Mouse (Mus musculus): Measurements from ENCODE around the gene Apod. TPM values are rescaled to one million over a fixed set of nuclear protein-coding genes. Genes with fewer than 3 reads are reported as not detected.
A peak's percentile ranks its signal among the peaks of the same experiment; 100 is the strongest.
"Not testable (repeated sequence)": the region's sequence is repeated elsewhere in the genome, so short reads cannot be mapped to it uniquely, and the experiment has no call there.

The Apod gene
- polyA plus RNA-seq, 1 experiment = 458 TPM

DNA sequence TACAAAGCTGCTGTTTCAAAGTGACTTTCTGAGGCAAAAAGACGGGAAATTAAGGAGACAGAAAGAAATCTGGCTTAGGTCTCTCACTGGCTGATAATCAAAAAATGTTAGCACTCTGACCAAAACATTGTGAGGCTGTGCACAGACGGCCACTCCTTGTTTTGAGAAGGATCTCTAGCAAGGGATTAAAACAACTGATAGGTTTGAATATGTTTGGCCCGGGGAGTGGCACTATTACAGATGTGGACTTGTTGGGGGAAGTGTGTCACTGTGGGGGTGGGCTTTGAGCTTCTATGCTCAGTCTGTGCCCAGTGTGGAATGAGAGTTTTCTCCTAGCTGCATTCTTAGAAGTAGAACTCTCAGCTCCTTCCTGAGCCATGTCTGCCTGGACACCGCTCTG lies 4.7 kb upstream of the Apod start:
- WGBS = 62% methylated on average over 4 of the region's 4 CpGs

DNA sequence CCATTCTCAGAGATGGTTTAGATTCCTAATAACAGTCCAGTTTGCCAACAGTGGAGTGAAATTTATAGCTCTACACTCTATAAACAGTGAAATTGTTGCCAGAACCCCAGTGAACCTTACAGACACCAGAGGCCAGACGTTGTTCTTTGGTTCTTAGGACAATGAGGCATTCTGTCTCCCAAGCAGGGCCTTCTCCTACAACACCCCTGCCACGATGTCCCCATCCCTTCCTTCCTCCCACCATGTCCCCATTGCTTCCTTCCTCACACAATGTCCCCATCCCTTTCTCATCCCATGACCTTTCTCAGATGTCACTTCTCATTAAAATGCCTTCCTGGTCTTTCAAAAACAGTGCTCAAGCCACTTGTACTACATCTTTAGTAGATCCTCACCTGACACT lies 3.8 kb upstream of the Apod start:
- no peak overlapping the region for H3K4me3 ChIP-seq (replicated peaks; ENCODE audit: insufficient read depth, low read depth, low read length)
- no peak for TF ChIP-seq CTCF (IDR thresholded peaks at IDR 0.05; ENCODE audit: borderline replicate concordance, insufficient read depth, low read depth, low read length)
- no peak for TF ChIP-seq POLR2A (IDR thresholded peaks at IDR 0.05; ENCODE audit: borderline replicate concordance, insufficient read depth, low read length)
- H3K27ac ChIP-seq (ENCODE audit: insufficient read depth, low read length) = no peak overlapping the region
- H3K27me3 ChIP-seq (ENCODE audit: control insufficient read depth, insufficient read depth, low read length) = no peaks in the 10 kb centered on the region
- 65% methylated on average over 2 of the region's 2 CpGs for WGBS
- H3K4me1 ChIP-seq (ENCODE audit: control insufficient read depth, insufficient read depth, low read length) = no peaks in the 10 kb centered on the region
- no peak for DNase-seq

More for the DNA sequence above, 4.7 kb upstream of the Apod start:
- TF ChIP-seq POLR2A (IDR thresholded peaks at IDR 0.05; ENCODE audit: borderline replicate concordance, insufficient read depth, low read length) (no peak), CTCF (IDR thresholded peaks at IDR 0.05; ENCODE audit: borderline replicate concordance, insufficient read depth, low read depth, low read length) (no peak)
- Histone ChIP-seq H3K4me1 (ENCODE audit: control insufficient read depth, insufficient read depth, low read length) (no peaks in the 10 kb centered on the region), H3K27ac (ENCODE audit: insufficient read depth, low read length) (no peak overlapping the region), H3K4me3 (replicated peaks; ENCODE audit: insufficient read depth, low read depth, low read length) (no peak overlapping the region), H3K27me3 (ENCODE audit: control insufficient read depth, insufficient read depth, low read length) (no peaks in the 10 kb centered on the region)
- no peak for DNase-seq

DNA sequence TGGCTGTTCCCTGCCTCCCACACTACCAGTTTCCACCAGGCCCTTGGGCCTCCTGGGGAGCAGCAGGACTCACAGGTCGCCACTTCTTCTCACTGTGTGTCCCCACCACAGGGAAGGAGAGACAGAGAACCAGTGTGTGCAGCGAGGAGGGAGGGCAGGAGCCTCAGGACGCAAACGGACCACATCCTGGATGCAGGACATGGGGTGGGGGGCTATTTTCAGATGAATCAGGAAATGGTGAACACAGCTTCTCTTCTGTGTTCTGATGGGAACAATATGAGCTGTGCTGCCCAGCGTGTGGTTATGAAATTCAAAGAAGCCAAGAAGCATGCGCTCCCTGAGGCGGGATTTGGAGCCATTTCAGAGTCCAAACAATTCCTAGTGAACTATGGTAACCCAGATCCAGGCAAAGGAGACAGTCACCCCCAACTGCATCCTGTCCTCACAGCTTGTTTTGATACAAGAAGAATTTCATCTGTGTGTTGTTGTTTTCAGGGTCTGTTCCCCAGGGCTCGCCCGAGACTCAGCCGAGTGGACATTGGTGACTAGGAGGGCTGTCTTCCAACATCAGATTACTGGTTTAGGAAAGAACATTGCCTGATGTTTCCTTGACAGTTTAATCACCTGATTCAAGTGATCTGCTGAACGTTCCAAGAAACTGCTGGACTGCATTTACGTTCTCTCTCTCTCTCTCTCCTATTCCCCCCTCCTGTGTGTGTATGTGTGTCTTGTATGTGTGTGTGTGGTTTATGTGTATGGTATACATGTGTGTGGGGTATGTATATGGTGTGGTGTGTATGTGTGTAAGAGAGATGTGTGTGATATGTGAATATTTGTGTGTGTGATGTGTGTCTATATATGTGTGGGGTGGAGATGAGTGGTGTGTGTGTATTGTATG lies 1.9 kb upstream of the Apod start:
- not testable (repeated sequence) for H3K27me3 ChIP-seq (ENCODE audit: control insufficient read depth, insufficient read depth, low read length); H3K4me1 ChIP-seq (ENCODE audit: control insufficient read depth, insufficient read depth, low read length); H3K4me3 ChIP-seq (replicated peaks; ENCODE audit: insufficient read depth, low read depth, low read length); H3K27ac ChIP-seq (ENCODE audit: insufficient read depth, low read length); DNase-seq
- 25% methylated on average over 12 of the region's 12 CpGs for WGBS

DNA sequence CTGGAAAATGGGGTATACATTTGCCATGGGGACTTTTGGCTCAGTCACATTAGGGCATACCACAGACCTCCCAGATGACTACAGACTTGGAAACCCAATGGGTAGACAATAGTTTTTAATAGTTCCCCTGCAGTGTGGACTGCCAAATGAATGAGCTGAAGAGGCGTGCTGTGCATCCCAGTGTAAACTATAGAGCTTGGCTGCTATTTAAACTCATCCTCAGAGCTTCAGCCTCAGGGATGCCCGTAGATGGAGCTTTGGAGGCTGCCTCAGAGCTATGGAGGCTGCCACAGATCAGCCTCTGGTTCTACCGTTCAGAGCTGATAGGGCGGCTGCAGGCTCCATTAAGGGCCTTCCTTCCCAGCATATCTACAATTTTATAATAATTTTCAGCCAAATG lies 686 bp upstream of the Apod start:
- TF ChIP-seq CTCF (IDR thresholded peaks at IDR 0.05; ENCODE audit: borderline replicate concordance, insufficient read depth, low read depth, low read length) = no peak
- no peak for DNase-seq
- no peak overlapping the region for H3K4me3 ChIP-seq (replicated peaks; ENCODE audit: insufficient read depth, low read depth, low read length)
- 60% methylated on average over 4 of the region's 4 CpGs for WGBS
- H3K27me3 ChIP-seq (ENCODE audit: control insufficient read depth, insufficient read depth, low read length) = no peaks in the 10 kb centered on the region
- H3K4me1 ChIP-seq (ENCODE audit: control insufficient read depth, insufficient read depth, low read length) = no peaks in the 10 kb centered on the region
- H3K27ac ChIP-seq (ENCODE audit: insufficient read depth, low read length) = peak overlapping the region; percentile 30; the same call in 1 of the 2 replicates

DNA sequence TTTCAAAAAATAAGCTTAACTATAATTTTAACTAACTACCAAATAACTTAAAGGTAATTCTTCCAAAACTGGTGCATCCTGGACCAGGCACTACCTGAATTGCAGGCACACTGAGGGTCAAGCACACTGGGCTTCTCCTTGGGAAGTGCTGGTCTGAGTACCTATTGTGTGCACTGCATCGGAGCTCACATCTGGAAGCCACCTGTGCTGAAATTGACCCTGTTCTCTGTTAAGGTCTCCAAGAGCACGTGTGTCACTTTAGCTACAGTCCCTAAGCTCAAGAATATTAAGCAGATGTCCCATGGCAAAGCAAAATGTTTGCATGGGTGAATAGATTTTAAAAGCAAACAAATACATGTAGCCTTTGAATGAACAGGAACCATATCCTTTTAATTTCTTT lies 997 bp downstream of the Apod start:
- Histone ChIP-seq H3K4me1 (ENCODE audit: control insufficient read depth, insufficient read depth, low read length) (no peaks in the 10 kb centered on the region), H3K4me3 (replicated peaks; ENCODE audit: insufficient read depth, low read depth, low read length) (no peak overlapping the region), H3K27ac (ENCODE audit: insufficient read depth, low read length) (no peak overlapping the region), H3K27me3 (ENCODE audit: control insufficient read depth, insufficient read depth, low read length) (no peaks in the 10 kb centered on the region)
- TF ChIP-seq CTCF (IDR thresholded peaks at IDR 0.05; ENCODE audit: borderline replicate concordance, insufficient read depth, low read depth, low read length) = no peak
- no peak for TF ChIP-seq POLR2A (IDR thresholded peaks at IDR 0.05; ENCODE audit: borderline replicate concordance, insufficient read depth, low read length)
- WGBS = 73% methylated on average over 2 of the region's 2 CpGs
- no peak for DNase-seq

DNA sequence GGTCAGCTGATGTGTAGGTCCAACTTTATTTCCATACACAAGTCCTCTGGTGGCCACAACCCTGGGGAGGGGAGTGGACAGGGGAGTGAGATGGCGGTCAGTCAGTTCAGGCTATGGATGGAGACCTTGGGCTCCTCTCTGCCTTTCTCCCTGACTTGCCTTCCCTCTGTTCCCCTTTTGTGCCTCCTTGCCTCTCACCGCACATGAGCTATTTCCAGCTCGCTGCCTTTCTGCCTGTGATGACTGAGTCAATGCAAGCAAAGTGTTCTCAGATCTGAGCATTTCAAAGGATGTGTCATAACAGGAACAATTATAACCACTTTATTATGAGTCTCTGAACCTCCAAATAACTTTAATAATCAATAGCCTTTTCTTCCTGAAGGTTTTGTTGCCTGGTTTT lies 2.3 kb downstream of the Apod start:
- H3K27ac ChIP-seq (ENCODE audit: insufficient read depth, low read length) = no peak overlapping the region
- no peak for DNase-seq
- H3K27me3 ChIP-seq (ENCODE audit: control insufficient read depth, insufficient read depth, low read length) = no peaks in the 10 kb centered on the region
- TF ChIP-seq CTCF (IDR thresholded peaks at IDR 0.05; ENCODE audit: borderline replicate concordance, insufficient read depth, low read depth, low read length) = no peak
- no peak for TF ChIP-seq POLR2A (IDR thresholded peaks at IDR 0.05; ENCODE audit: borderline replicate concordance, insufficient read depth, low read length)
- WGBS = 71% methylated on average over 3 of the region's 3 CpGs
- no peaks in the 10 kb centered on the region for H3K4me1 ChIP-seq (ENCODE audit: control insufficient read depth, insufficient read depth, low read length)
- no peak overlapping the region for H3K4me3 ChIP-seq (replicated peaks; ENCODE audit: insufficient read depth, low read depth, low read length)

DNA sequence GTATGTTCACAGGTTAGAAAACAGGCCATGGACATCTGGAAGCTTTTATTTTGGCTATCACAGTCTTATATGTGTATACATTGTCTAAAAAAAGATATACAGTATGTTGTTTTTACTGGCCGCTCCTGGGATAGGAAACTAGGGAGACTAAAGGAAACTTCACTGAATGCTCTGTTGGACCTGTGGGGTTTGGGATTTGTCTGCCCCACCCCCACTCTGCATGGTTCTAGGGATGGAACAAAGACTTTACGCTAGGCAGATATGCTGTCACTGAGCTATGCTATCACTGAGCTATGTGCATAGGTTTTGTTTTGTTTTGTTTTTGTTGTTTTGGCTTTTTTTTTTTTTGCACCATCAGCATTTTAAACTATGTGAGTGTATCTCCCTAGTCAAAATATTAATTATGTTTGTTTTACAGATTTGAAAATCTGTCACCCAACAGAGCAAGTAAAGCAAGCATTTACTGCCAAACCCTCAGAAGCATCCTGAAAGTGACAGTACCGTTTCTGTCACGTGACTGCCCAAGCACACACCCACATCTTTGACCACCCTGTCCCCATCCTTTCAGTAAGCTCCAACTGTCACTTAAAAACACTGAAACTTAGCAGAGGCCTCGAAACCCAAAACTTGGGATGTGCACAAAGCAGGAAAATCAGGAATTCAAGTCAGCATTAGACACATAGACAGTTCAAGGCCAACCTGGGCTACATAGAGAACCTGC lies 9.2 kb downstream of the Apod start:
- WGBS = 72% methylated on average over 5 of the region's 5 CpGs
- TF ChIP-seq CTCF (IDR thresholded peaks at IDR 0.05; ENCODE audit: borderline replicate concordance, insufficient read depth, low read depth, low read length) (no peak), POLR2A (IDR thresholded peaks at IDR 0.05; ENCODE audit: borderline replicate concordance, insufficient read depth, low read length) (no peak)

DNA sequence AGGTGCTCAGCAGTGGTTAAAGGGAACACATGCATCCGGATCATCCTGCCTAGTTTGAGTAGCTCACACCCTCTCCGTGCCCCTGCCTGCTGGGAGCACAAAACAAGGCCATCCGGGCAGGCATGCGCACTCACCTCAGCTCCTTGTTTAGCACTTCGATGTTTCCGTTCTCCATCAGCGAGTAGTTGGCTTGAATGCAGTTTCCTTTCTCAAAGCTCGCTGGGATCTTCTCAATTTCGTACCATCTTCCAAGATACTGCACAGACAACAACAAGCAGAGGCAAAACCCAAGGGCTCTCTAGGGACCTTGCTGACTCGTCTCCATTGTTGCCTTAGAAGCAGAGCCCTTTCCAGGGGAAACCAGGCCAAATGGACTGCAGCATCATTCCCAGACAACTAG lies 11.3 kb downstream of the Apod start:
- no peak for TF ChIP-seq POLR2A (IDR thresholded peaks at IDR 0.05; ENCODE audit: borderline replicate concordance, insufficient read depth, low read length)
- TF ChIP-seq CTCF (IDR thresholded peaks at IDR 0.05; ENCODE audit: borderline replicate concordance, insufficient read depth, low read depth, low read length) = no peak
- WGBS = 51% methylated on average over 10 of the region's 10 CpGs
- DNase-seq = no peak
- no peaks in the 10 kb centered on the region for H3K27me3 ChIP-seq (ENCODE audit: control insufficient read depth, insufficient read depth, low read length)
- H3K27ac ChIP-seq (ENCODE audit: insufficient read depth, low read length) = no peak overlapping the region
- H3K4me3 ChIP-seq (replicated peaks; ENCODE audit: insufficient read depth, low read depth, low read length) = no peak overlapping the region
- no peaks in the 10 kb centered on the region for H3K4me1 ChIP-seq (ENCODE audit: control insufficient read depth, insufficient read depth, low read length)

More for the DNA sequence above, 9.2 kb downstream of the Apod start:
- Histone ChIP-seq H3K4me3 (replicated peaks; ENCODE audit: insufficient read depth, low read depth, low read length) (no peak overlapping the region), H3K27ac (ENCODE audit: insufficient read depth, low read length) (no peak overlapping the region), H3K4me1 (ENCODE audit: control insufficient read depth, insufficient read depth, low read length) (no peaks in the 10 kb centered on the region), H3K27me3 (ENCODE audit: control insufficient read depth, insufficient read depth, low read length) (no peaks in the 10 kb centered on the region)
- no peak for DNase-seq
